Mouse (Mus musculus): ENCODE measurements around the gene Pogz. TPM values are rescaled to one million over a fixed set of nuclear protein-coding genes. Genes with fewer than 3 reads are reported as not detected.
"Not testable (repeated sequence)": the region's sequence is repeated elsewhere in the genome, so short reads cannot be mapped to it uniquely, and the experiment has no call there.

Gene Pogz
- polyA plus RNA-seq, 1 experiment from 2014 or later: 21.1 TPM

DNA sequence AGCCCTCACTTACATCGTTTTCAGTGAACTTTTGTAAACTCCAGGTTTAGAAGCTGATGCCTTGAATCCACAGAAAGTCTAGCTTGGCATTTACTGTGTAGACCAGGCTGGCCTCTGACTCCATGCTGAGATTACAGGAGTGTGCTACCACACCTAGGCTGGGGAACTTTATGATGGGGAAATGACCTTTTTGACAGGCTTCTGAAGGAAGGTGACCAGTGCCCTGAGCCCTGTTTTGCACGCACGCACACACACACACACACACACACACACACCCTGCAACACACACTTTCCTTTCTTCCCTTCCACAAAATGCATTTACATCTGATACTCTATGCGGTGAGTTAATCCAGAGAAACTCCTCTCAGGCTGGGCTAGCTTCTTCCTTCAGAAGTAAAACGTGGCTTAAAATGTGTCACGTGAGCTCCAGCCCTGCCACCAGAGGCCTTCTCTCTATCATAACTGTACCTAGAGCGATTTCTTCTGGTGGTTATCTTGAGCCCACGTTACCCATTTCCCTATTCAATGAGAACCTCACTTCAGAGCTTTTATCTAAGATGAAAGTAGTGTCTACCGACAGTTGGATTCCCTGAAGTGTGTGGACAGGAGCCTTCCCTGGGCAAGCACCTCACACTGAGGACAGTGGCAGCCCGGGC, 94.2 kb downstream of the Pogz start:
- not testable (repeated sequence) for H3K4me1 ChIP-seq (ENCODE audit: control insufficient read depth, insufficient read depth, low read length); H3K4me3 ChIP-seq (ENCODE audit: low read depth, low read length); H3K27me3 ChIP-seq (ENCODE audit: control insufficient read depth, insufficient read depth, low read depth, low read length); H3K27ac ChIP-seq (ENCODE audit: low read length); H3K9me3 ChIP-seq (replicated peaks; ENCODE audit: control insufficient read depth, low read length, poor library complexity, severe bottlenecking); H3K9ac ChIP-seq (ENCODE audit: low read depth, low read length); H3K36me3 ChIP-seq (ENCODE audit: control insufficient read depth, insufficient read depth, low read length); H3K4me2 ChIP-seq (ENCODE audit: low read length); ATAC-seq
- 75% methylated on average over 10 of the region's 10 CpGs for WGBS

Other genes with a start within 250 kb of the Pogz start
- gene Gm10972, start 194.5 kb upstream of the Pogz start, polyA plus RNA-seq (2015; fragmentation: Nextera tagmentation; extraction: Ambion mirVana): not detected in 2 replicates
- gene Tuft1, start 178.7 kb upstream of the Pogz start, polyA plus RNA-seq (2015; fragmentation: Nextera tagmentation; extraction: Ambion mirVana): 5.9 and 6.7 TPM in 2 replicates
- gene Selenbp2, start 144.0 kb upstream of the Pogz start, polyA plus RNA-seq (2015; fragmentation: Nextera tagmentation; extraction: Ambion mirVana): 0.97 TPM in 1 of 2 replicates, not detected in the other
- gene Cgn, start 51.1 kb upstream of the Pogz start, polyA plus RNA-seq (2015; fragmentation: Nextera tagmentation; extraction: Ambion mirVana): 14.2 and 16.9 TPM in 2 replicates
- 322 and 353 TPM in 2 replicates for gene Psmb4, start 49.4 kb downstream of the Pogz start, polyA plus RNA-seq (2015; fragmentation: Nextera tagmentation; extraction: Ambion mirVana)
- 10.8 and 12.4 TPM in 2 replicates for gene Selenbp1, start 95.5 kb downstream of the Pogz start, polyA plus RNA-seq (2015; fragmentation: Nextera tagmentation; extraction: Ambion mirVana)
- 6.2 and 7.5 TPM in 2 replicates for gene Rfx5, start 116.5 kb downstream of the Pogz start, polyA plus RNA-seq (2015; fragmentation: Nextera tagmentation; extraction: Ambion mirVana)
- gene Pi4kb, start 137.2 kb downstream of the Pogz start, polyA plus RNA-seq (2015; fragmentation: Nextera tagmentation; extraction: Ambion mirVana): 21.1 and 22.4 TPM in 2 replicates
- gene Zfp687, start 177.9 kb downstream of the Pogz start, polyA plus RNA-seq (2015; fragmentation: Nextera tagmentation; extraction: Ambion mirVana): 17.6 and 18.7 TPM in 2 replicates
- 253 and 254 TPM in 2 replicates for gene Psmd4, start 205.0 kb downstream of the Pogz start, polyA plus RNA-seq (2015; fragmentation: Nextera tagmentation; extraction: Ambion mirVana)